Mouse (Mus musculus) midbrain, embryonic 12.5 days (tissue): ENCODE data around the gene Ccdc124. TPM values are rescaled to one million over a fixed set of nuclear protein-coding genes. Genes with fewer than 3 reads are reported as not detected.

ENCODE experiments used
- ATAC-seq: fragments of 200-750 bp; cut with Nextera tagmentation; 2 replicates; pipeline ENCODE4 v1.8.0; 2017; ENCODE audit warnings: low read depth, moderate TSS enrichment, moderate library complexity; ENCODE audit not compliant: low FRiP score
- H3K27ac ChIP-seq: fragments of 300-500 bp; sonication (generic); replicated peaks from 2 replicates; pipeline ENCODE4 v1.5.1; 2016; ENCODE audit warnings: mild to moderate bottlenecking
- H3K27me3 ChIP-seq: fragments of 300-500 bp; sonication (generic); 2 replicates; pipeline ENCODE4 v1.6.1; 2016; ENCODE audit warnings: mild to moderate bottlenecking
- H3K36me3 ChIP-seq: fragments of 300-500 bp; sonication (generic); 2 replicates; pipeline ENCODE4 v1.6.1; 2016
- H3K4me1 ChIP-seq: fragments of 300-500 bp; sonication (generic); 2 replicates; pipeline ENCODE4 v1.6.1; 2016
- H3K4me2 ChIP-seq: fragments of 300-500 bp; sonication (generic); replicated peaks from 2 replicates; pipeline ENCODE4 v1.6.1; 2016; ENCODE audit warnings: mild to moderate bottlenecking, moderate library complexity
- H3K4me3 ChIP-seq: fragments of 300-500 bp; sonication (generic); 2 replicates; pipeline ENCODE4 v1.5.1; 2016; ENCODE audit warnings: mild to moderate bottlenecking
- H3K9ac ChIP-seq: fragments of 300-500 bp; sonication (generic); replicated peaks from 2 replicates; pipeline ENCODE4 v1.6.1; 2016; ENCODE audit warnings: mild to moderate bottlenecking, moderate library complexity
- H3K9me3 ChIP-seq: fragments of 300-500 bp; sonication (generic); 2 replicates; pipeline ENCODE4 v1.6.1; 2016; ENCODE audit warnings: mild to moderate bottlenecking
- WGBS: fragments of 180-500 bp; shearing (Covaris S2); methylation state at CpG from one replicate; pipeline ENCODE4 v1.1.7; 2016; 5-methylcytosine and 5-hydroxymethylcytosine counted together
- polyA plus RNA-seq: library from polyadenylated mRNA; unstranded; fragments of >200 nt; fragmentation: Nextera tagmentation; extraction: Ambion mirVana; gene quantifications from 2 replicates; pipeline ENCODE4 v1.2.1, GENCODE M21; 2016

The Ccdc124 gene
- polyA plus RNA-seq, 1 experiment from 2014 or later = 152 TPM

- Histone ChIP-seq H3K9ac (no peak overlapping the region), H3K4me3 (no peak overlapping the region), H3K27ac (0 out of 2 replicates have a peak overlapping the region, but pooled peaks have one; percentile 49), H3K9me3 (no peaks in the 10 kb centered on the region), H3K27me3 (no peaks in the 10 kb centered on the region), H3K36me3 (no peaks in the 10 kb centered on the region), H3K4me1 (peaks cover 11% of the 10 kb centered on the region), H3K4me2 (no peak overlapping the region)
- WGBS = 42% methylated on average over 22 of the region's 22 CpGs
- 0 out of 2 replicates have a peak, but pooled peaks have one; percentile 1 for ATAC-seq
Observed at GRCm38 (mm10) chr8:70841147-70842072, 32.3 kb downstream of the Ccdc124 start.

- no peaks in the 10 kb centered on the region for H3K9me3 ChIP-seq
- no peak overlapping the region for H3K4me3 ChIP-seq
- H3K27ac ChIP-seq = peak overlapping the region; percentile 49; the same call in 1 of the 2 replicates
- ATAC-seq = no peak
- WGBS = 64% methylated on average over 10 of the region's 10 CpGs
- H3K9ac ChIP-seq = no peak overlapping the region
- H3K36me3 ChIP-seq = peaks cover 5% of the 10 kb centered on the region
- H3K27me3 ChIP-seq = no peaks in the 10 kb centered on the region
- H3K4me2 ChIP-seq = no peak overlapping the region
- H3K4me1 ChIP-seq = peaks cover 11% of the 10 kb centered on the region
Observed at GRCm38 (mm10) chr8:70840590-70840989, 33.1 kb downstream of the Ccdc124 start.

- peak within 1 kb of the TSS; percentile 83 for H3K27ac ChIP-seq
- peak within 1 kb of the TSS; percentile 70 for H3K9ac ChIP-seq
- peaks cover 13% of the 10 kb centered on the region for H3K36me3 ChIP-seq
- H3K4me2 ChIP-seq = peak within 1 kb of the TSS; percentile 75
- H3K27me3 ChIP-seq = no peaks in the 10 kb centered on the region
- H3K4me3 ChIP-seq = peak within 1 kb of the TSS; percentile 66
- WGBS = 2% methylated on average over 55 of the region's 55 CpGs
- H3K9me3 ChIP-seq = no peaks in the 10 kb centered on the region
- peaks cover 11% of the 10 kb centered on the region for H3K4me1 ChIP-seq
- peak; percentile 96 for ATAC-seq
Observed at GRCm38 (mm10) chr8:70839408-70840351, 34.1 kb downstream of the Ccdc124 start, which contains the start of gene Arrdc2. Gene Arrdc2 (minus strand): TSS chr8:70839720.

- WGBS = 4% methylated on average over 66 of the region's 66 CpGs
- Histone ChIP-seq H3K4me3 (peak overlapping the region; percentile 66), H3K4me1 (peaks cover 11% of the 10 kb centered on the region), H3K4me2 (peak overlapping the region; percentile 75), H3K27ac (peak overlapping the region; percentile 83), H3K27me3 (no peaks in the 10 kb centered on the region), H3K9me3 (no peaks in the 10 kb centered on the region), H3K36me3 (peaks cover 13% of the 10 kb centered on the region), H3K9ac (peak overlapping the region; percentile 70)
- peak; percentile 52 for ATAC-seq
Observed at GRCm38 (mm10) chr8:70838654-70839407, 34.9 kb downstream of the Ccdc124 start.

- Histone ChIP-seq H3K9ac (no peak overlapping the region), H3K4me2 (no peak overlapping the region), H3K4me1 (peaks cover 17% of the 10 kb centered on the region), H3K4me3 (no peak overlapping the region), H3K36me3 (peaks cover 13% of the 10 kb centered on the region), H3K27me3 (no peaks in the 10 kb centered on the region), H3K9me3 (no peaks in the 10 kb centered on the region), H3K27ac (no peak overlapping the region)
- 87% methylated on average over 12 of the region's 12 CpGs for WGBS
- no peak for ATAC-seq
Observed at GRCm38 (mm10) chr8:70836666-70837065, 37.1 kb downstream of the Ccdc124 start.

- H3K27me3 ChIP-seq = no peaks in the 10 kb centered on the region
- no peak overlapping the region for H3K9ac ChIP-seq
- H3K4me2 ChIP-seq = no peak overlapping the region
- ATAC-seq = no peak
- no peak overlapping the region for H3K27ac ChIP-seq
- peaks cover 14% of the 10 kb centered on the region for H3K4me1 ChIP-seq
- WGBS = 93% methylated on average over 3 of the region's 3 CpGs
- H3K36me3 ChIP-seq = peaks cover 13% of the 10 kb centered on the region
- no peaks in the 10 kb centered on the region for H3K9me3 ChIP-seq
- no peak overlapping the region for H3K4me3 ChIP-seq
Observed at GRCm38 (mm10) chr8:70834071-70834470, 39.7 kb downstream of the Ccdc124 start.

- WGBS = 54% methylated on average over 15 of the region's 15 CpGs
- no peak for ATAC-seq
- peaks cover 8% of the 10 kb centered on the region for H3K4me1 ChIP-seq
Observed at GRCm38 (mm10) chr8:70833520-70833919, 40.2 kb downstream of the Ccdc124 start.

GRCm38 (mm10) chr8:70833018-70833482 is 40.7 kb downstream of the Ccdc124 start:
- Histone ChIP-seq H3K9me3 (no peaks in the 10 kb centered on the region), H3K9ac (no peak overlapping the region), H3K4me2 (no peak overlapping the region), H3K4me3 (no peak overlapping the region), H3K4me1 (peaks cover 6% of the 10 kb centered on the region), H3K36me3 (peaks cover 13% of the 10 kb centered on the region), H3K27ac (no peak overlapping the region), H3K27me3 (no peaks in the 10 kb centered on the region)
- no peak for ATAC-seq
- WGBS = 57% methylated on average over 9 of the region's 9 CpGs

More at GRCm38 (mm10) chr8:70833520-70833919, 40.2 kb downstream of the Ccdc124 start:
- Histone ChIP-seq H3K4me2 (no peak overlapping the region), H3K27me3 (no peaks in the 10 kb centered on the region), H3K27ac (no peak overlapping the region), H3K36me3 (peaks cover 13% of the 10 kb centered on the region), H3K9ac (no peak overlapping the region), H3K9me3 (no peaks in the 10 kb centered on the region), H3K4me3 (no peak overlapping the region)

- 76% methylated on average over 11 of the region's 11 CpGs for WGBS
- no peak overlapping the region for H3K27ac ChIP-seq
- H3K9me3 ChIP-seq = no peaks in the 10 kb centered on the region
- H3K4me1 ChIP-seq = peaks cover 6% of the 10 kb centered on the region
- no peak for ATAC-seq
- H3K36me3 ChIP-seq = peaks cover 13% of the 10 kb centered on the region
- no peaks in the 10 kb centered on the region for H3K27me3 ChIP-seq
- H3K4me3 ChIP-seq = no peak overlapping the region
- no peak overlapping the region for H3K9ac ChIP-seq
- H3K4me2 ChIP-seq = no peak overlapping the region
Observed at GRCm38 (mm10) chr8:70832371-70832770, 41.4 kb downstream of the Ccdc124 start.

- no peak overlapping the region for H3K9ac ChIP-seq
- WGBS = 90% methylated on average over 8 of the region's 8 CpGs
Observed at GRCm38 (mm10) chr8:70831517-70831916, 42.2 kb downstream of the Ccdc124 start.

GRCm38 (mm10) chr8:70827796-70828195 is 45.9 kb downstream of the Ccdc124 start:
- no peak overlapping the region for H3K4me2 ChIP-seq
- no peaks in the 10 kb centered on the region for H3K36me3 ChIP-seq
- H3K4me3 ChIP-seq = no peak overlapping the region
- ATAC-seq = no peak
- no peak overlapping the region for H3K9ac ChIP-seq
- WGBS = 93% methylated on average over 1 of the region's 1 CpGs
- H3K27me3 ChIP-seq = 0 out of 2 replicates have a peak, but pooled peaks cover 3% of the 10 kb centered on the region
- no peak overlapping the region for H3K27ac ChIP-seq
- no peaks in the 10 kb centered on the region; the same call in 1 of the 2 replicates for H3K4me1 ChIP-seq
- no peaks in the 10 kb centered on the region for H3K9me3 ChIP-seq

More at GRCm38 (mm10) chr8:70831517-70831916, 42.2 kb downstream of the Ccdc124 start:
- peaks cover 13% of the 10 kb centered on the region for H3K36me3 ChIP-seq
- ATAC-seq = no peak
- no peaks in the 10 kb centered on the region for H3K9me3 ChIP-seq
- no peak overlapping the region for H3K27ac ChIP-seq
- H3K4me2 ChIP-seq = no peak overlapping the region
- peaks cover 6% of the 10 kb centered on the region for H3K4me1 ChIP-seq
- no peaks in the 10 kb centered on the region for H3K27me3 ChIP-seq
- no peak overlapping the region for H3K4me3 ChIP-seq
